Mouse (Mus musculus): Measurements from ENCODE around the gene Socs4. TPM values are rescaled to one million over a fixed set of nuclear protein-coding genes. Genes with fewer than 3 reads are reported as not detected.
"Not testable (repeated sequence)": the region's sequence is repeated elsewhere in the genome, so short reads cannot be mapped to it uniquely, and the experiment has no call there.

The Socs4 gene
- polyA plus RNA-seq, 1 experiment from 2014 or later: 2.8 TPM

GRCm38 (mm10) chr14:47310342-47311181 is 33.8 kb downstream of the Socs4 start:
- no peak overlapping the region for H3K9ac ChIP-seq (ENCODE audit: low read length)
- no peak overlapping the region for H3K4me2 ChIP-seq (ENCODE audit: low read depth, low read length)
- H3K27me3 ChIP-seq (ENCODE audit: control insufficient read depth, insufficient read depth, low read length): no peaks in the 10 kb centered on the region
- ATAC-seq (ENCODE audit: insufficient read depth, low FRiP score): no peak
- no peaks in the 10 kb centered on the region for H3K9me3 ChIP-seq (replicated peaks; ENCODE audit: control insufficient read depth, low read length)
- WGBS: 90% methylated on average over 18 of the region's 18 CpGs
- H3K4me3 ChIP-seq (replicated peaks; ENCODE audit: low read length): no peak overlapping the region
- H3K36me3 ChIP-seq (ENCODE audit: control insufficient read depth, insufficient read depth, low read length): peaks cover 24% of the 10 kb centered on the region
- no peak overlapping the region for H3K27ac ChIP-seq (ENCODE audit: low read length)
- H3K4me1 ChIP-seq (ENCODE audit: control insufficient read depth, insufficient read depth, low read length): 0 out of 2 replicates have a peak, but pooled peaks cover 2% of the 10 kb centered on the region

- Histone ChIP-seq H3K9me3 (replicated peaks; ENCODE audit: control insufficient read depth, low read length) (no peaks in the 10 kb centered on the region), H3K4me2 (ENCODE audit: low read depth, low read length) (no peak overlapping the region), H3K27me3 (ENCODE audit: control insufficient read depth, insufficient read depth, low read length) (no peaks in the 10 kb centered on the region), H3K9ac (ENCODE audit: low read length) (no peak overlapping the region), H3K4me1 (ENCODE audit: control insufficient read depth, insufficient read depth, low read length) (no peaks in the 10 kb centered on the region), H3K36me3 (ENCODE audit: control insufficient read depth, insufficient read depth, low read length) (peaks cover 5% of the 10 kb centered on the region), H3K27ac (ENCODE audit: low read length) (no peak overlapping the region; the same call in 1 of the 2 replicates), H3K4me3 (replicated peaks; ENCODE audit: low read length) (no peak overlapping the region)
- 84% methylated on average over 5 of the region's 5 CpGs for WGBS
- ATAC-seq (ENCODE audit: insufficient read depth, low FRiP score): no peak
These were observed 42.6 kb downstream of the Socs4 start for GRCm38 (mm10) chr14:47319362-47319761.

- not testable (repeated sequence) for H3K4me1 ChIP-seq (ENCODE audit: control insufficient read depth, insufficient read depth, low read length); H3K4me3 ChIP-seq (replicated peaks; ENCODE audit: low read length); H3K9ac ChIP-seq (ENCODE audit: low read length); H3K36me3 ChIP-seq (ENCODE audit: control insufficient read depth, insufficient read depth, low read length); H3K4me2 ChIP-seq (ENCODE audit: low read depth, low read length); H3K9me3 ChIP-seq (replicated peaks; ENCODE audit: control insufficient read depth, low read length); H3K27ac ChIP-seq (ENCODE audit: low read length); ATAC-seq (ENCODE audit: insufficient read depth, low FRiP score); H3K27me3 ChIP-seq (ENCODE audit: control insufficient read depth, insufficient read depth, low read length)
- WGBS: 95% methylated on average over 6 of the region's 8 CpGs
These were observed 44.9 kb downstream of the Socs4 start for GRCm38 (mm10) chr14:47321581-47321980.

- WGBS: 84% methylated on average over 9 of the region's 9 CpGs
- ATAC-seq (ENCODE audit: insufficient read depth, low FRiP score): no peak
- no peaks in the 10 kb centered on the region for H3K4me1 ChIP-seq (ENCODE audit: control insufficient read depth, insufficient read depth, low read length)
These were observed 49.4 kb downstream of the Socs4 start for GRCm38 (mm10) chr14:47325965-47326761.

GRCm38 (mm10) chr14:47327347-47327746 is 50.6 kb downstream of the Socs4 start:
- ATAC-seq (ENCODE audit: insufficient read depth, low FRiP score): no peak
- no peak overlapping the region for H3K4me3 ChIP-seq (replicated peaks; ENCODE audit: low read length)
- no peaks in the 10 kb centered on the region for H3K4me1 ChIP-seq (ENCODE audit: control insufficient read depth, insufficient read depth, low read length)
- H3K27ac ChIP-seq (ENCODE audit: low read length): no peak overlapping the region
- H3K27me3 ChIP-seq (ENCODE audit: control insufficient read depth, insufficient read depth, low read length): no peaks in the 10 kb centered on the region
- H3K9ac ChIP-seq (ENCODE audit: low read length): no peak overlapping the region
- no peak overlapping the region for H3K4me2 ChIP-seq (ENCODE audit: low read depth, low read length)
- no peaks in the 10 kb centered on the region; the same call in 1 of the 2 replicates for H3K36me3 ChIP-seq (ENCODE audit: control insufficient read depth, insufficient read depth, low read length)
- no peaks in the 10 kb centered on the region for H3K9me3 ChIP-seq (replicated peaks; ENCODE audit: control insufficient read depth, low read length)
- WGBS: 84% methylated on average over 5 of the region's 5 CpGs

More at GRCm38 (mm10) chr14:47325965-47326761, 49.4 kb downstream of the Socs4 start:
- Histone ChIP-seq H3K27me3 (ENCODE audit: control insufficient read depth, insufficient read depth, low read length) (no peaks in the 10 kb centered on the region), H3K27ac (ENCODE audit: low read length) (no peak overlapping the region), H3K36me3 (ENCODE audit: control insufficient read depth, insufficient read depth, low read length) (no peaks in the 10 kb centered on the region; the same call in 1 of the 2 replicates), H3K4me3 (replicated peaks; ENCODE audit: low read length) (no peak overlapping the region), H3K9me3 (replicated peaks; ENCODE audit: control insufficient read depth, low read length) (no peaks in the 10 kb centered on the region), H3K9ac (ENCODE audit: low read length) (no peak overlapping the region), H3K4me2 (ENCODE audit: low read depth, low read length) (no peak overlapping the region)

- H3K27me3 ChIP-seq (ENCODE audit: control insufficient read depth, insufficient read depth, low read length): no peaks in the 10 kb centered on the region
- no peak overlapping the region for H3K4me3 ChIP-seq (replicated peaks; ENCODE audit: low read length)
- H3K27ac ChIP-seq (ENCODE audit: low read length): no peak overlapping the region
- H3K36me3 ChIP-seq (ENCODE audit: control insufficient read depth, insufficient read depth, low read length): no peaks in the 10 kb centered on the region
- H3K4me2 ChIP-seq (ENCODE audit: low read depth, low read length): no peak overlapping the region
- H3K9ac ChIP-seq (ENCODE audit: low read length): no peak overlapping the region
- H3K9me3 ChIP-seq (replicated peaks; ENCODE audit: control insufficient read depth, low read length): no peaks in the 10 kb centered on the region
- no peaks in the 10 kb centered on the region for H3K4me1 ChIP-seq (ENCODE audit: control insufficient read depth, insufficient read depth, low read length)
- WGBS: 60% methylated on average over 5 of the region's 5 CpGs
- ATAC-seq (ENCODE audit: insufficient read depth, low FRiP score): no peak
These were observed 55.2 kb downstream of the Socs4 start for GRCm38 (mm10) chr14:47331920-47332319.

GRCm38 (mm10) chr14:47334819-47335218 is 58.1 kb downstream of the Socs4 start:
- WGBS: 73% methylated on average over 4 of the region's 4 CpGs
- Histone ChIP-seq H3K4me3 (replicated peaks; ENCODE audit: low read length) (no peak overlapping the region), H3K27me3 (ENCODE audit: control insufficient read depth, insufficient read depth, low read length) (no peaks in the 10 kb centered on the region), H3K9me3 (replicated peaks; ENCODE audit: control insufficient read depth, low read length) (no peaks in the 10 kb centered on the region), H3K4me2 (ENCODE audit: low read depth, low read length) (no peak overlapping the region), H3K36me3 (ENCODE audit: control insufficient read depth, insufficient read depth, low read length) (no peaks in the 10 kb centered on the region), H3K4me1 (ENCODE audit: control insufficient read depth, insufficient read depth, low read length) (no peaks in the 10 kb centered on the region), H3K27ac (ENCODE audit: low read length) (no peak overlapping the region), H3K9ac (ENCODE audit: low read length) (no peak overlapping the region)
- no peak for ATAC-seq (ENCODE audit: insufficient read depth, low FRiP score)

- Histone ChIP-seq H3K4me1 (ENCODE audit: control insufficient read depth, insufficient read depth, low read length) (no peaks in the 10 kb centered on the region), H3K4me3 (replicated peaks; ENCODE audit: low read length) (no peak overlapping the region), H3K9ac (ENCODE audit: low read length) (no peak overlapping the region), H3K9me3 (replicated peaks; ENCODE audit: control insufficient read depth, low read length) (no peaks in the 10 kb centered on the region), H3K27me3 (ENCODE audit: control insufficient read depth, insufficient read depth, low read length) (no peaks in the 10 kb centered on the region), H3K27ac (ENCODE audit: low read length) (no peak overlapping the region), H3K36me3 (ENCODE audit: control insufficient read depth, insufficient read depth, low read length) (no peaks in the 10 kb centered on the region), H3K4me2 (ENCODE audit: low read depth, low read length) (no peak overlapping the region)
- 75% methylated on average over 3 of the region's 3 CpGs for WGBS
- ATAC-seq (ENCODE audit: insufficient read depth, low FRiP score): no peak
These were observed 58.6 kb downstream of the Socs4 start for GRCm38 (mm10) chr14:47335300-47335699.

All from stomach, embryonic 16.5 days (tissue).